Mouse (Mus musculus): ENCODE results near the gene Plscr2. TPM values are rescaled to one million over a fixed set of nuclear protein-coding genes. Genes with fewer than 3 reads are reported as not detected.

Plscr2 gene
- polyA plus RNA-seq, 1 experiment from 2014 or later, result 8.5 TPM

DNA sequence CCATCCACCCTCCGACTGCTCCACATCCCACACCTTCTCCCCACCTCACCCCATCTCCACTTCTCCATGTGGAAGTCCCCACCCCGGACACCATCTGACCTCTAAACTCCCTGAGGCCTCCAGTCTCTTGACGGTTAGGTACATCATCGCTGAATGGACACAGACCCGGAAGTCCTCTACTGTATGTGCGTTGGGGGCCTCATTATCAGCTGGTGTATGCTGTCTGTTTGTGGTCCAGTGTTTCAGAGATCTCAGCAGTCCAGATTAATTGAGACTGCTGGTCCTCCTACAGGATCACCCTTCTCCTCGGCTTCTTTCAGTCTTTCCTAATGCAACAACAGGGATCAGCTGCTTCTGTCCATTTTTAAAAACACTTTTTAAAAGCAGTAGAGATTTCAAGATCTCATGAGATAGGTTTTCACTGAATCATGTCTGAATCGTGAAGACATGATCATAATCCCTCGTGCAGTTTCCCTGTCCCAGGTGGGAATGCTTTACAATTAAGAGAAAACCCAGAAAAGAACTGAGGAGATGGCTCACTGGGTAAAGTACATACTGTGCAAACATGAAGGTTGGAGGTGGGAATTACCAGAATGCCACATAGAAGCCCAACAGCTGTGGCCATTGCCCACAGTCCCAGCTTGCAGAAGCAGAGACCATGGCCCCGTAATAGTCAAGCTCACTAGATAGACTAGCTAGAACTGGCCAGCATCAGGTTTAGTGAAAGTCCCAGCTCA, 21.6 kb upstream of the Plscr2 start:
- H3K4me3 ChIP-seq, result no peak overlapping the region

DNA sequence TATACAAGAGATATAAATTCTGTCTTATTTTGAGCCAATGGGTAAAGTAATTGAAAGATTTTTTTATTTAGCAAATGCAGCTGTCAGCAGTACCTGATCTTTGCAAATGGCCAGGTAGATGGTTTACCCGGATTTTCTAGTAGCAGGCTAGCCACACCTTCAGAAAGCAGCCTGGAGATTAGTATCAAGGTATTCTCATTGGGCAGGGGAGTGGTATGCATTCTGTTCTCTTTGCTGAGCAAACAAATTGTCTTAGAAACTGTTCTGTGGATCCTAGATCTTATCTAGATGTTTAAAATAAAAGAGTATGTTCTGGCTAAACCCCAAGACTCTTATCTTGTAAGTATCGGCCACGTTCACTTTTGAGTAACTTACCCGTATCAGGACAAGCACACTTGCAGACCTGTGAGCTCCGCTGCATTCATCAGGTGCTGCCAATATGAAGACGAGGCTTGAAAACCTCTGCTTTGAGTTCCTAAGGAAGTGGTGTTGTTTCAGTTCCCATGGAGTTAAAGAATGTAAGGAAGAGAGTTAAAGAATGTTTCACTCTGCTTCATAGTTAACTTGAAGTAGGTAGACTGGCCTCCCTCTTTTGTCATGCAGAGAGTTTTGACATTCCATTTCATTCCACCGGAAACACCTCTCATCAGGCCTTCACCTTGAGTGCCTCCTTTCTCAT, 14.8 kb upstream of the Plscr2 start:
- Histone ChIP-seq H3K9ac (no peak overlapping the region), H3K9me3 (no peaks in the 10 kb centered on the region), H3K27ac (replicated peaks) (no peak overlapping the region), H3K4me2 (no peak overlapping the region), H3K36me3 (peaks cover 52% of the 10 kb centered on the region), H3K27me3 (replicated peaks) (no peaks in the 10 kb centered on the region), H3K4me1 (peaks cover 3% of the 10 kb centered on the region; the same call in 1 of the 2 replicates), H3K4me3 (no peak overlapping the region)
- 59% methylated on average over 7 of the region's 7 CpGs for WGBS
- ATAC-seq (ENCODE audit: extremely low read depth, insufficient number of reproducible peaks, low FRiP score, low TSS enrichment), result no peak

More for the DNA sequence above, 21.6 kb upstream of the Plscr2 start:
- 78% methylated on average over 10 of the region's 10 CpGs for WGBS
- Histone ChIP-seq H3K9me3 (no peaks in the 10 kb centered on the region), H3K27ac (replicated peaks) (no peak overlapping the region), H3K4me1 (peaks cover 31% of the 10 kb centered on the region), H3K9ac (no peak overlapping the region), H3K27me3 (replicated peaks) (no peaks in the 10 kb centered on the region), H3K4me2 (no peak overlapping the region), H3K36me3 (no peaks in the 10 kb centered on the region)
- no peak for ATAC-seq (ENCODE audit: extremely low read depth, insufficient number of reproducible peaks, low FRiP score, low TSS enrichment)

DNA sequence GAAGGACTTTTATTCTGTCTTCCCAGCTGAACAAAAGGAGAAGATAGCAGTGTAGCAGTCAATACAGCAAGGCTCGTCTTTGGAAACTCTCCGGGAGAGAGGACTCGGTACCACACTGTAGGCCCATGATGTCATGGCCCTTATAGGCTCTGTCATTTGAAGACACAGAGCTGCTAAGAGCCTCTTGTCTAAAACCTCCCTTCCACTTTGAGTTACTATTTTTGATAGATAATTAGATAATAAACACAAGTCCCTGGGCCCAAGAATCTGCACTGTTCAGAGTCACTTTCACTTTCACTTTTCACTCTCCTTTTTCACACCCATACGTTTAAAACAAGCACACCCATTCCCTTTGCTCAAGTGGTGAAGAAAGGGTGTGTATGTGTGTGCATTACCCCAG, 9.7 kb upstream of the Plscr2 start:
- Histone ChIP-seq H3K9me3 (no peaks in the 10 kb centered on the region), H3K27ac (replicated peaks) (no peak overlapping the region), H3K4me1 (peaks cover 9% of the 10 kb centered on the region), H3K9ac (no peak overlapping the region), H3K4me3 (no peak overlapping the region), H3K36me3 (peaks cover 84% of the 10 kb centered on the region), H3K27me3 (replicated peaks) (no peaks in the 10 kb centered on the region), H3K4me2 (peak overlapping the region; percentile 44)
- WGBS, result 58% methylated on average over 4 of the region's 4 CpGs
- no peak for ATAC-seq (ENCODE audit: extremely low read depth, insufficient number of reproducible peaks, low FRiP score, low TSS enrichment)

DNA sequence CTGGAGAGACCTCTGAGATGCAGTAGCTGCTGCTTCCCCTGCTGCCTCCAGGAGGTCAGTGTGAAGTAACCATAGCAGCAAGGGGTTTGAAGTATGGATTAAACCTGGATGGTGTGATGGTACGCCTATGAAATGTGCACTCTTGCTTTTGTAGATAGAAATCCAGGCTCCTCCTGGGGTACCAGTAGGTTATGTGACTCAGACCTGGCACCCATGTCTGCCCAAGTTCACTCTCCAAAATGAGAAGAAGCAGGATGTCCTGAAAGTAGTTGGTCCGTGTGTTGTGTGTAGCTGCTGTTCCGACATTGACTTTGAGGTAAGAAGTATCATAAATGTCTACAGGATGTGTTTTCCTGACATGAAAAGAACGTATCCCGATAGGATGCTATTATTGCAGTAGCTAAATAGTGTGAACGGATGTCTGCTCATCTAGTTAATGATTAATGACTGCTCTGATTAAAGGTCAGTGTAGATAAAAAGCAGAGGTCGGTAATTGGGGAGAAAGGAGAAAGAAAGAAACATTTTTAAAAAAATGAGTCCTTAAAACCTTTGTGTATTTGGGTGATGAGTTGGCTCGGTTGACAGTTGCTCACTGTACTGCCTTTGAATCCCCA, 8.7 kb upstream of the Plscr2 start:
- Histone ChIP-seq H3K4me3 (no peak overlapping the region), H3K27me3 (replicated peaks) (no peaks in the 10 kb centered on the region), H3K36me3 (peaks cover 77% of the 10 kb centered on the region), H3K4me2 (no peak overlapping the region), H3K4me1 (peaks cover 15% of the 10 kb centered on the region), H3K9ac (no peak overlapping the region), H3K27ac (replicated peaks) (no peak overlapping the region), H3K9me3 (no peaks in the 10 kb centered on the region)
- WGBS, result 79% methylated on average over 8 of the region's 8 CpGs
- no peak for ATAC-seq (ENCODE audit: extremely low read depth, insufficient number of reproducible peaks, low FRiP score, low TSS enrichment)

DNA sequence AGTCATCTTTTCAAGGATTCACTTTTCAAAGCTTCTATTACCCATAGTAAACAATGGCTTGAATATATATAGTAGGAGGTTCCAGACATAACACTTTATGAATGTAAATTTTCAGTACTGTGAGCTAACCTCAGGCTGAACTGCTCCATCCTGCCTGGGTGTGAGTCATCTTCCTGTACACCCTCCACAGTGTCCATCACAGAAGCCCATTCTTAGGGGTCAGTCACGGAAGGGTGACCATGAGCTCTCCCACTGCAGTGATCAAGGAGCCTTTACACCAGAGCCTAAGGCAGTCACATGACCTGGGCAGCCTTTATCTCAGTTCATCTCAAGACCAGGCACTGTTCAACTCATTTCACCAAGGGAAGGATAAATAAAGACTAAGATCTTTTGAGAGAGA, 7.7 kb upstream of the Plscr2 start:
- no peak for ATAC-seq (ENCODE audit: extremely low read depth, insufficient number of reproducible peaks, low FRiP score, low TSS enrichment)
- peaks cover 75% of the 10 kb centered on the region for H3K36me3 ChIP-seq
- WGBS, result 91% methylated on average over 1 of the region's 1 CpGs

DNA sequence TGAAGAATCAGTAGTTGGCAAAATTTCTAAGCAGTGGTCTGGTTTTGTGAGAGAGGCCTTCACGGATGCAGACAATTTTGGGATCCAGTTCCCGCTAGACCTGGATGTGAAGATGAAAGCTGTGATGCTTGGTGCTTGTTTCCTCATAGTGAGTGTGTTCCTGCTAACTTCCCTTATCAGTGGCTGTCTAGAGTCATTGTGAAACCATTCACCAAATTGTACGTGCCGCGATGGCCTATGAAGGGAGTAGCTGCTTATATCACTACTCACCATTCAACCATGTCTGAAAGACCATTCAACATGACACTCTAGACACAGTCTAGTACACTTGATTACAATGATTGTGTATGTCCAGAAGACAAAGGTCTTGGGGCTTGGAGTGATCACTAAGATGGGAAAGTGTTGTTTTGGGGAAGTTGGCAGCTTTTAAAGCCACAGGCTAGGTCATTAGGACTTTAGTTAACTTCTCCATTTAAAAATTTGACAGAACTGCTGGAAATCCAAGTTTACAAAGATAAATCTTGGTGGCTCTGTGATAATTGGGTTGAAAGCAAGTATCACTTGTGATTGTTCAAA, 5.5 kb upstream of the Plscr2 start:
- 80% methylated on average over 5 of the region's 5 CpGs for WGBS
- Histone ChIP-seq H3K4me3 (no peak overlapping the region), H3K9ac (no peak overlapping the region), H3K27me3 (replicated peaks) (no peaks in the 10 kb centered on the region), H3K9me3 (no peaks in the 10 kb centered on the region), H3K27ac (replicated peaks) (no peak overlapping the region), H3K36me3 (peaks cover 68% of the 10 kb centered on the region), H3K4me1 (peaks cover 26% of the 10 kb centered on the region), H3K4me2 (no peak overlapping the region)
- ATAC-seq (ENCODE audit: extremely low read depth, insufficient number of reproducible peaks, low FRiP score, low TSS enrichment), result no peak

More for the DNA sequence above, 7.7 kb upstream of the Plscr2 start:
- no peak overlapping the region for H3K27ac ChIP-seq (replicated peaks)
- H3K4me2 ChIP-seq, result no peak overlapping the region
- no peaks in the 10 kb centered on the region for H3K9me3 ChIP-seq
- H3K4me1 ChIP-seq, result peaks cover 15% of the 10 kb centered on the region
- H3K27me3 ChIP-seq (replicated peaks), result no peaks in the 10 kb centered on the region
- H3K9ac ChIP-seq, result no peak overlapping the region
- H3K4me3 ChIP-seq, result no peak overlapping the region

DNA sequence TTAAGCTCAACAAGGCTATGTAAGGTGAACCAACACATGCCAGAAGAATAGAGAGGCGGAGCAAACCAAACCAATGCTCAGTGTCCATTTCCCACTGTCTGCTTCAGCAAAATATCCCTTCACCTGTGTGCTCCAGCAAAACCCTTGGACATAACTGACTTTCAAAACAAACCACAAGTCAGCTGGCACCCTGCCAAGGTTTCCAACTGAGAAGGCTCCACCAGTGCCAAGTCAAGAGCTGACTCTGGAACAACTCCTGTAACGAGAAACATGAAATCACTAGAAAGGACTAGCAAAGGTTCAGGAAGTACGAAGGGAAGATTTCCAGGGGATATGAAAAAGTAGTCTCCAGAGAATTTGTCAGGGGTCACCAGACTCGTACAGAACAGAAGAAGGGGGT, 4.5 kb upstream of the Plscr2 start:
- Histone ChIP-seq H3K4me1 (peaks cover 30% of the 10 kb centered on the region), H3K9me3 (no peaks in the 10 kb centered on the region), H3K27me3 (replicated peaks) (no peaks in the 10 kb centered on the region), H3K36me3 (peaks cover 62% of the 10 kb centered on the region), H3K4me3 (no peak overlapping the region), H3K27ac (replicated peaks) (0 out of 2 replicates have a peak overlapping the region, but pooled peaks have one; percentile 44), H3K4me2 (no peak overlapping the region), H3K9ac (no peak overlapping the region)
- 34% methylated on average over 4 of the region's 4 CpGs for WGBS
- ATAC-seq (ENCODE audit: extremely low read depth, insufficient number of reproducible peaks, low FRiP score, low TSS enrichment), result no peak

DNA sequence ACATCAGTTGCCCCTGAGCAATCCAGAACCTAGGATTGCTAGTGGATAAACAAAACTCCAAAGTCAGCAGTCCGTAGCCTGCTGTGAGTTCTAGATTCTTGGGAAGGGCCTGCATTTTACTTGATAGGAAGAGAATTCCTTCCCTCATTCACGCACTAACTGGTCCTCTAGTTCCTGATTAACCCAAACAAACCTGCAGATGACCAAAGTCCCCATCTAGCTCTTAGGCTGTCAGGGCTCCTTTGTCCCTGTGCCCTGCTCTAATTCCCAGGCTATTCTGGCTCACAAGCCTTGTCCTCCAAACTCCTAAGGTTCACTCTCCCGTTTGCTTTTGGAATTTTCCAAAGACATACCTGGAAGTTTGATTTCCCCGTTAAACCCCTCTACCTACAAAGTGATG, 2.8 kb upstream of the Plscr2 start:
- Histone ChIP-seq H3K4me3 (no peak overlapping the region), H3K27ac (replicated peaks) (no peak overlapping the region), H3K27me3 (replicated peaks) (no peaks in the 10 kb centered on the region), H3K9me3 (no peaks in the 10 kb centered on the region), H3K36me3 (peaks cover 46% of the 10 kb centered on the region), H3K4me1 (peaks cover 42% of the 10 kb centered on the region), H3K9ac (no peak overlapping the region), H3K4me2 (no peak overlapping the region)
- WGBS, result 84% methylated on average over 4 of the region's 4 CpGs
- no peak for ATAC-seq (ENCODE audit: extremely low read depth, insufficient number of reproducible peaks, low FRiP score, low TSS enrichment)

DNA sequence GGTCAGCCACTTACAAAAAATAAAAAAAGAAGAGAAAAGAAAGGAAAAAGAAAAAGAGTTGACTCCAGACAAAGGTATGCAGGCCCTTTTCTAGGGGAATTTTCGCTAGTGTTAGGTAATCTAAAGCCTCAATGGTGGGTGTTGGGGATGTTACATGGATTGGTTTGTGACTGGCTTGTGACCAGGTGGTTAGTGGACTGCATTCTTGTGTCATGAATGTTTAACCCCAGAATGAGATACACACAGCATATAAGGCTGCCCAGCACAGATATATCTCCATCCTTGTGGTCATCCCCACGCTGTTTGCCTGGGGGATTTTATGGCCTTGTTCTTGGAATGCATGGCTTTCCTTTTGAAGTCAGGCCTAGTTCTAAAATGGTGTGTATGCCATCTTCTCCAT, 2.1 kb upstream of the Plscr2 start:
- ATAC-seq (ENCODE audit: extremely low read depth, insufficient number of reproducible peaks, low FRiP score, low TSS enrichment), result no peak
- H3K4me1 ChIP-seq, result peaks cover 42% of the 10 kb centered on the region
- H3K36me3 ChIP-seq, result peaks cover 39% of the 10 kb centered on the region
- H3K27ac ChIP-seq (replicated peaks), result no peak overlapping the region
- H3K4me2 ChIP-seq, result no peak overlapping the region
- 86% methylated on average over 2 of the region's 2 CpGs for WGBS
- no peaks in the 10 kb centered on the region for H3K27me3 ChIP-seq (replicated peaks)
- no peaks in the 10 kb centered on the region for H3K9me3 ChIP-seq
- H3K4me3 ChIP-seq, result no peak overlapping the region
- H3K9ac ChIP-seq, result no peak overlapping the region

DNA sequence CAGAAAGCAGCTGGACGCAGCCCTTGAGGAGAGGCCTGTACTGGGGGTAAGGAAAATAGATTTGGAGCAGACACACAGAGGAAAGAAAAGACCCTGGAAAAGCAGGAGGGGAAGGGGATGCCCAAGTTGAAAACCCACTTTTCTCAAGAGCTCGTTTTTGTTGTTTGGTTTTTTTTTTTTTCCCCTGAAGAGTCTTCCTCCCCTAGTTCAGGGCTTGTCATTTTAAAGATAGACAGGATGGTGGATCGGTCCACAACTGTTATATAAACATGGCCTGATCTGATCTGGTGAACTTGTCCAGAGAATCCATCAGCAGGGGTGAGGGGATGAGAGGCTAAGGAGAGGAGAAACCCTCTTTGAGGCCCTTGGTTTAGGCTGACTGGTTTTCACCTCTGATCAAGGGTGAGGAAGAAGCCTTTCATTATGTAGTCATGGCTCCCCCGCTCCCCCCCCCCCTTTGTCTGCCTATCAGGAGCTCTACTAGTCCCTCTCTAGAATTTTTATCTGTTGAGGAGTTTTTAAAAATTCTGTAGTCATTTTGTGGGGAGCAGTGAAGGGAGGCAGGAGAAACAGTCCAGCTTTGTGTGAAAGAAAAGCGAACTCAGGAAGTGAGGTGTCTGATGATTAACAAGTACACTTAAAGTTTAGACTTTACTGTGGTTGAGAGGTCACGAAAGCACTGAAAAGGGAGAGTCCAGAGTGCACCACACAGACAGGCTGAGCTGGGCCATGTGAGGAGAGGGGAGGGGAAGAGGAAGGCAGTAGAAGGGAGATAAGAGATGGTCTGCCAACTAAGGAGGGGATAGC, 1.2 kb upstream of the Plscr2 start:
- H3K27me3 ChIP-seq (replicated peaks), result no peaks in the 10 kb centered on the region
- H3K4me2 ChIP-seq, result no peak overlapping the region
- 53% methylated on average over 6 of the region's 6 CpGs for WGBS
- ATAC-seq (ENCODE audit: extremely low read depth, insufficient number of reproducible peaks, low FRiP score, low TSS enrichment), result no peak
- H3K9ac ChIP-seq, result no peak overlapping the region
- no peak overlapping the region for H3K4me3 ChIP-seq
- peaks cover 42% of the 10 kb centered on the region for H3K4me1 ChIP-seq
- no peaks in the 10 kb centered on the region for H3K9me3 ChIP-seq
- peak overlapping the region; percentile 63 for H3K27ac ChIP-seq (replicated peaks)
- H3K36me3 ChIP-seq, result peaks cover 31% of the 10 kb centered on the region

DNA sequence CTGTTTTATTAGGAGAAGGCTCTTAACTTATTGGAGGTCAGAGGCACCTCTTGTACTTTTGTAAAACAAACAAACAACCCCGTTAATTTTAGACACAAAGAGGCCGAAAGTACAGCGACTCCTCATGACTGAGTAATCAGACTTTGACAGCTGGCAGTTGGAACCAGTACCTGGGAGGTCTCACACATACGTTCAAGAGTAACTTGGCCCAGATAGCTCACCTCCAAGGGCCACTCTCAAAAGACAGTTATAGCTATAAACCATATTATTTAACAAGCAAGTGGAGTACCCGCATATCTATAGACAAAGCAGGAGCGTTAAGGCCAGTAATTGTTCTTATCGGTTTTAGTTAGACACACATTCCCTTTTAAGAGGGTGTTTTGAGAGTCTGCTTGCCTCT, 958 bp downstream of the Plscr2 start:
- H3K36me3 ChIP-seq, result peaks cover 13% of the 10 kb centered on the region
- no peaks in the 10 kb centered on the region for H3K27me3 ChIP-seq (replicated peaks)
- peak overlapping the region; percentile 48 for H3K4me3 ChIP-seq
- H3K27ac ChIP-seq (replicated peaks), result peak overlapping the region; percentile 89
- ATAC-seq (ENCODE audit: extremely low read depth, insufficient number of reproducible peaks, low FRiP score, low TSS enrichment), result no peak
- H3K4me1 ChIP-seq, result peaks cover 33% of the 10 kb centered on the region
- peak overlapping the region; percentile 75 for H3K9ac ChIP-seq
- peak overlapping the region; percentile 61 for H3K4me2 ChIP-seq
- H3K9me3 ChIP-seq, result no peaks in the 10 kb centered on the region
- WGBS, result 37% methylated on average over 7 of the region's 7 CpGs

Measured in heart, embryonic 13.5 days (tissue).